8 mouse cellular contexts compared by ENCODE assay signal in genomic region chr16:16870617-16871331, GRCm38 (mm10). TPM values are rescaled to one million over a fixed set of nuclear protein-coding genes. Genes with fewer than 3 reads are reported as not detected.
A peak's percentile ranks its signal among the peaks of the same experiment; 100 is the strongest.
DNase-seq lines count a peak whose midpoint lies in the region; ATAC-seq and TF ChIP-seq lines count a peak whose summit lies in the region.

Gene Top3b (plus strand): TSS chr16:16870736.
Gene Vpreb1 (minus strand): TSS chr16:16870843.

- DNase-seq in 3134 (ENCODE audit: extremely low read depth, insufficient read length, low spot score), result peak; percentile 96
- peak; percentile 90 for DNase-seq in adrenal gland, postnatal 36 days
- peak; percentile 89 to 91 for DNase-seq in heart, adult 18-20 months
- peak; percentile 94 for DNase-seq in kidney, adult 2 months
- DNase-seq in spleen, adult 2 months (ENCODE audit: low read depth in 1 of 2, low spot score in 2 of 2), result peak; percentile 79 to 84

- ATAC-seq in embryonic facial prominence, embryonic 13.5 days (ENCODE audit: insufficient number of reproducible peaks, insufficient read depth, low FRiP score, low TSS enrichment, low read depth), result peak; percentile 93
- ATAC-seq in limb, embryonic 12.5 days (ENCODE audit: insufficient number of reproducible peaks, insufficient read depth, low FRiP score, low TSS enrichment, low read depth), result peak; percentile 97
- peak; percentile 98 for ATAC-seq in midbrain, embryonic 15.5 days (replicated peaks)

- under 1% methylated on average over 49 of the region's 49 CpGs for WGBS in embryonic facial prominence, embryonic 13.5 days
- WGBS in kidney, adult 2 months, result under 1% methylated on average over 49 of the region's 49 CpGs
- under 1% methylated on average over 49 of the region's 49 CpGs for WGBS in limb, embryonic 12.5 days
- WGBS in midbrain, embryonic 15.5 days, result under 1% methylated on average over 49 of the region's 49 CpGs
- WGBS in spleen, adult 2 months, result 0% methylated on average over 48 of the region's 49 CpGs

- peak; percentile 75 for TF ChIP-seq POLR2A in kidney, adult 2 months (IDR thresholded peaks at IDR 0.05; ENCODE audit: low read depth, low read length)
- TF ChIP-seq POLR2A in spleen, adult 2 months (IDR thresholded peaks at IDR 0.05; ENCODE audit: low read depth, low read length), result peak; percentile 59

- peak within 1 kb of the TSS; percentile 65 for H3K4me2 ChIP-seq in embryonic facial prominence, embryonic 13.5 days
- peak within 1 kb of the TSS; percentile 69 for H3K4me2 ChIP-seq in limb, embryonic 12.5 days
- peak within 1 kb of the TSS; percentile 61 for H3K4me2 ChIP-seq in midbrain, embryonic 15.5 days

- H3K4me3 ChIP-seq in embryonic facial prominence, embryonic 13.5 days, result peak within 1 kb of the TSS; percentile 76
- H3K4me3 ChIP-seq in kidney, adult 2 months (ENCODE audit: insufficient read depth, low read depth, low read length), result peak within 1 kb of the TSS; percentile 79
- peak within 1 kb of the TSS; percentile 71 for H3K4me3 ChIP-seq in limb, embryonic 12.5 days (replicated peaks)
- peak within 1 kb of the TSS; percentile 69 for H3K4me3 ChIP-seq in midbrain, embryonic 15.5 days
- peak within 1 kb of the TSS; percentile 73 for H3K4me3 ChIP-seq in spleen, adult 2 months (ENCODE audit: extremely low read depth, insufficient read depth, insufficient read length)

- H3K36me3 ChIP-seq in embryonic facial prominence, embryonic 13.5 days, result peaks cover 12% of the 10 kb centered on the region
- peaks cover 1% of the 10 kb centered on the region; the same call in 1 of the 2 replicates for H3K36me3 ChIP-seq in kidney, adult 2 months (ENCODE audit: control insufficient read depth, insufficient read depth, low read length)
- H3K36me3 ChIP-seq in limb, embryonic 12.5 days, result peaks cover 12% of the 10 kb centered on the region
- H3K36me3 ChIP-seq in midbrain, embryonic 15.5 days (replicated peaks), result peaks cover 6% of the 10 kb centered on the region; the same call in 1 of the 2 replicates
- H3K36me3 ChIP-seq in spleen, adult 2 months (ENCODE audit: control insufficient read depth, insufficient read depth, low read length), result peaks cover under 1% of the 10 kb centered on the region; the same call in 1 of the 2 replicates

- H3K9me3 ChIP-seq in embryonic facial prominence, embryonic 13.5 days, result 0 out of 2 replicates have a peak, but pooled peaks cover under 1% of the 10 kb centered on the region
- peaks cover under 1% of the 10 kb centered on the region for H3K9me3 ChIP-seq in limb, embryonic 12.5 days
- no peaks in the 10 kb centered on the region for H3K9me3 ChIP-seq in midbrain, embryonic 15.5 days

- no peaks in the 10 kb centered on the region for H3K27me3 ChIP-seq in embryonic facial prominence, embryonic 13.5 days
- no peaks in the 10 kb centered on the region for H3K27me3 ChIP-seq in kidney, adult 2 months (replicated peaks; ENCODE audit: control insufficient read depth, insufficient read depth, low read length)
- no peaks in the 10 kb centered on the region for H3K27me3 ChIP-seq in limb, embryonic 12.5 days
- H3K27me3 ChIP-seq in midbrain, embryonic 15.5 days (replicated peaks), result no peaks in the 10 kb centered on the region
- no peaks in the 10 kb centered on the region for H3K27me3 ChIP-seq in spleen, adult 2 months (ENCODE audit: control insufficient read depth, insufficient read depth, low read length)

- H3K4me1 ChIP-seq in embryonic facial prominence, embryonic 13.5 days, result peaks cover 9% of the 10 kb centered on the region
- no peaks in the 10 kb centered on the region; the same call in 1 of the 2 replicates for H3K4me1 ChIP-seq in kidney, adult 2 months (ENCODE audit: control insufficient read depth, insufficient read depth, low read length)
- H3K4me1 ChIP-seq in limb, embryonic 12.5 days (replicated peaks), result peaks cover 7% of the 10 kb centered on the region; the same call in 1 of the 2 replicates
- H3K4me1 ChIP-seq in midbrain, embryonic 15.5 days, result peaks cover 17% of the 10 kb centered on the region
- peaks cover 4% of the 10 kb centered on the region; the same call in 1 of the 2 replicates for H3K4me1 ChIP-seq in spleen, adult 2 months (ENCODE audit: control insufficient read depth, insufficient read depth, insufficient read length)

- peak within 1 kb of the TSS; percentile 92 for H3K9ac ChIP-seq in embryonic facial prominence, embryonic 13.5 days
- H3K9ac ChIP-seq in limb, embryonic 12.5 days (replicated peaks), result peak within 1 kb of the TSS; percentile 84
- H3K9ac ChIP-seq in midbrain, embryonic 15.5 days, result peak within 1 kb of the TSS; percentile 84

- peak within 1 kb of the TSS; percentile 94 for H3K27ac ChIP-seq in embryonic facial prominence, embryonic 13.5 days
- H3K27ac ChIP-seq in kidney, adult 2 months (ENCODE audit: insufficient read depth, low read depth, low read length), result peak within 1 kb of the TSS; percentile 91
- H3K27ac ChIP-seq in limb, embryonic 12.5 days, result peak within 1 kb of the TSS; percentile 97
- H3K27ac ChIP-seq in midbrain, embryonic 15.5 days, result peak within 1 kb of the TSS; percentile 92
- peak within 1 kb of the TSS; percentile 79 for H3K27ac ChIP-seq in spleen, adult 2 months (ENCODE audit: insufficient read depth, low read length)

- TF ChIP-seq CTCF in kidney, adult 2 months (conservative IDR thresholded peaks at IDR 0.05; ENCODE audit: insufficient read depth, insufficient read length, low read depth, low read length), result 0 out of 2 replicates have a peak, but pooled peaks have one; percentile 28
- 0 out of 2 replicates have a peak, but pooled peaks have one; percentile 0 for TF ChIP-seq CTCF in spleen, adult 2 months (IDR thresholded peaks at IDR 0.05; ENCODE audit: extremely low read depth, insufficient read depth, insufficient read length, insufficient replicate concordance)

RNA-seq across cellular contexts. Expression of gene Top3b, which starts in this region (rescaled TPM):
- 10 to 100 TPM; 49.0 to 51.6 TPM for total RNA-seq in adrenal gland, postnatal 36 days (2021)
- polyA plus RNA-seq in embryonic facial prominence, embryonic 13.5 days (2015; fragmentation: Nextera tagmentation; extraction: Ambion mirVana), result 73.7 and 77.6 TPM in 2 replicates
- 10 to 100 TPM; 23.1 to 28.6 TPM for total RNA-seq in heart, adult 18-20 months (2021)
- polyA plus RNA-seq in kidney, adult 2 months (2012; rRNA removed), result 93.6 and 105 TPM in 2 replicates
- 73.0 and 81.2 TPM in 2 replicates for polyA plus RNA-seq in limb, embryonic 12.5 days (2016; fragmentation: Nextera tagmentation; extraction: Ambion mirVana)
- 78.7 and 82.8 TPM in 2 replicates for polyA plus RNA-seq in midbrain, embryonic 15.5 days (2015; fragmentation: Nextera tagmentation; extraction: Ambion mirVana)
- 63.3 and 65.7 TPM in 2 replicates for polyA plus RNA-seq in spleen, adult 2 months (2012; rRNA removed)

RNA-seq across cellular contexts. Expression of gene Vpreb1, which starts in this region (rescaled TPM):
- under 1 TPM in 1 of 2 experiments, not detected in 1; 0.46 TPM for total RNA-seq in adrenal gland, postnatal 36 days (2021)
- 3.4 and 4.1 TPM in 2 replicates for polyA plus RNA-seq in embryonic facial prominence, embryonic 13.5 days (2015; fragmentation: Nextera tagmentation; extraction: Ambion mirVana)
- total RNA-seq in heart, adult 18-20 months (2021), result under 1 TPM in 1 of 2 experiments, not detected in 1; 0.39 TPM
- 15.2 and 15.7 TPM in 2 replicates for polyA plus RNA-seq in kidney, adult 2 months (2012; rRNA removed)
- 2.8 and 4.0 TPM in 2 replicates for polyA plus RNA-seq in limb, embryonic 12.5 days (2016; fragmentation: Nextera tagmentation; extraction: Ambion mirVana)
- polyA plus RNA-seq in midbrain, embryonic 15.5 days (2015; fragmentation: Nextera tagmentation; extraction: Ambion mirVana), result 1.1 TPM in 2 replicates
- 2.6 and 4.6 TPM in 2 replicates for polyA plus RNA-seq in spleen, adult 2 months (2012; rRNA removed)

Comparison
In these comparisons a context has a peak if more than half of its experiments do, and no peak if none do; other contexts are left out.
1. Peak in every context shown above with its lines: DNase-seq, ATAC-seq, H3K4me3 ChIP-seq and H3K27ac ChIP-seq.